Mouse (Mus musculus): ENCODE measurements around the gene Tuft1. TPM values are rescaled to one million over a fixed set of nuclear protein-coding genes. Genes with fewer than 3 reads are reported as not detected.
"Not testable (repeated sequence)": the region's sequence is repeated elsewhere in the genome, so short reads cannot be mapped to it uniquely, and the experiment has no call there.

Gene Tuft1
- total RNA-seq, 1 experiment from 2014 or later = 7.4 TPM

- DNase-seq = not testable (repeated sequence)
Measured at GRCm38 (mm10) chr3:94660841-94661240, 2.2 kb upstream of the Tuft1 start.

- peak; percentile 9 for DNase-seq
Measured at GRCm38 (mm10) chr3:94659142-94659748, 573 bp upstream of the Tuft1 start.

DNA sequence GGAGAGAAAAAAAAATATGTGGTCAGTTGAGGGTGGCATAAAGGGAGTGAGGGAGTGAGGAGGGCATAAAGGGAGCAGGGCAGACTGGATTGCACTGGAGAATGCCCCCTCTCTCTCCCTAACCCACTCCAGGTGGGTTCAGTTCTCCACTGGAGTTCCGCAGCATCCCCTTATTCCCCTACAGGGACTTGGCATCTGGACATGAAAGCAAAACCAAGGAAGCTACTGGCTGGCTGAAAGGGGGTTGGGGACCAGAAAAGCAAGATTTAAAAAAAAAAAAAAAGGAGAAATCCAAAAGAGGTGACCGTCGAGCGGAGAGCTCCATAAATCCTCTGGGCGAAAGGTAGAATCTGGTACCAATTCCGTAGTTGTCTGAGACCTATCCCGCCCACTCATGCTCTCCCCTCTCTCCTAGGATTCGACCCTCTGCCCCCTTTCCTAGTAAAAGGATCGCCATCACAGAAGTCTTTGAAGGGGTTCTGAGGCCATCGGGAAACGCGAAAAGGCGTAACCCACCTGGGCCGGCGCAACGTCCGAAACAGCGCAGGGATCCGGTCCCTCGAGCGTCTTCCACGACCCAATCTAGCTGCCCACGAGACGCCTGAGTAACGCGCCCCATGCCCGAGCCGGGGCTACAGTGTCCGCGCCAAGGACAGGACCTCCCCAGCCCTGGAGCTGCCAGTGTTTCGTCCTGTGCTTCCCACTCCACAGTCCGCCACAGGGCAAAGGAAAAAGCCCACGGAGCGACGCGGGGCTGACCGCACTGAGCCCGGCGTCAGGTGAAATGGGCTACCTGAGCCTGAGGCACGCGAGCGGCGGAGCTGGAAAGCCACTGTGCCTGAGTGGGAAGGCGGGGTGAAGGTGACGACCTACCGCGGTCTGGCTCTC lies 576 bp downstream of the Tuft1 start:
- not testable (repeated sequence) for DNase-seq

GRCm38 (mm10) chr3:94653967-94654366 lies 4.7 kb downstream of the Tuft1 start:
- not testable (repeated sequence) for DNase-seq

DNA sequence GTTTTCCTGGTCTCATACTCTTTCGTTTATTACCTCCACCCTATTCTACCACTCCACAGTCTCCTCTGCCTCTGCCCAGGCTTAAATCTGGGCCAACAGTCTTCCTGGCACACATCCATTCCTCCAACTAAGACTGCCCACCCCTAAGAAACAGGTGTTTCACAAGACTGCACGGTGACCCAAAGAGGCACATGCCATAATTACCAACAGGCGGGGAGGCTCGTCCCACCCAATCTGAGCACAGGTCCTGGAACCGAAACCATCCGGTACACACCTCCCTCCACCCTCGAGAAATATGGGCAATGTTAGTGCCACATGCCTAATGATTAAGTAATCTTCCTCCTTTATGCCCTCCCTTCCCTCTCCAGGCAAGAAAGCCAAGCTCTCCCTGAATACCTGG lies 8.3 kb downstream of the Tuft1 start:
- DNase-seq = peak; percentile 18

DNA sequence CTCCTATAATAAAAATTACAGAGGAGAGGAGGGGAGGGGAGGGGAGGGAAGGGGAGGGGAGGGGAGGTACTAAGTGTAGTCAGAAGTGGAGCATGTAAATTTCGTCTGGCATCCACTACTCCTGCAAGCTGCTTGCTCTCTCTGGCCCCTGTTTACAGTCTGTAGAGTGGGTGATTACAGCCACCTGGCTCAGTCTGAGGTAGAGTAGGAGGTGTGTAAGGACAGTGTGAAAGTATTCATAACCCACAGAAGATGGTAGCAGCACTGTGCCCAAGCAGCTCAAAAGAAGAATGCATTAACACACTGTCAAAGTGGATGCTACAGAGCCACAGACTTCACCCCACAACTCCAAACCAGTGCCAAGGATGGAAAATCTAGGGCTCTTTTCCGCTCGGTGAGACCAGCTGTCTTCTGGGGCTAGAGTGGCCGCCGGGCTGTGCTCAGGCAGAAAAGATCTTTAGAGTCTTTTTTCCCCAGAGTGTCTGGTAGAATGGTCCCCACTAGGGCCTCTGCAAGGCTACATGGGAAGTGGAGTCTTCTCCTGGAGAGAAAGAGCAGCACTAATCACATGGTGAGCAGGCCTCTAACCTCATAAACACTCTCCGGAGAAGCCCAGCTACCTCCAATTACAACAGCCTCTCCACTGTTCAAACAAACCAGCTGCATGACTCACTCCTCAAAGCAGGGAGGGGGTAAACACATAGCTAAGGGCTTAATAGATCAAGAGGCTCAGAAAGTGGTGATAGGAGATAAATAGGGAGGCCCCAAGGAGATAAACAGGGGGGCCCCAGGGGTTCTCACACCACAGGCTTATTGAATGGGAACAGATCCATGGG lies 9.7 kb downstream of the Tuft1 start:
- DNase-seq = peak; percentile 51

DNA sequence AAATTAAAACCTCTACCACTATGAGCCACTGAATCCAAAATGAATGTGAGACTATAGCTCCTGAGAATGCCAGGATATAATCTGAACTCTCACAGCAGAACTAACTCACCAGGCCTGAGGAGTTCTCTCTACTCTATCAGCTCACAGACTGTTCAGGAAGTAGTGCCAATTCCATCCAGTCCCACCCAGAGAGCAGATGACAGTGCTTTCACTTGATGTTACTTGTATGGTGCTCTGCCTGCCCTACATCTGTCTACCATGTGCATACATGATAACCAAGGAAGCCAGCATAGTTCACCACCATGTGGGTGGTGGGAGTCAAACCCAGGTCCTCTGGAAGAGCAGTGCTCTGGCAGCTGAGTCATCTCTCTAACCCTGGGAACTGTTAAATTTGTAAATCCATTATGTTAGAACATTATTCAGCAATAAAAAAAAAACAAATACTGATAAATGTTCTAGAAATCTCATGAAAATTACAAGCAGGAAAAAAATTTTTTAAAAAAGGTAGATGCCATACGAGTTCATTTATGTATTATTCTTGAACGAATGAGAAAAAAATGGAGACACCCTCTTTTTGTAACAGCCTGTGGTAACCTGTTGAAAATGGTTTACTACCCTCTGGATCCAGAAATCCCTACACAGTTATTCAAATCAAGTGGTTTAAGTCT lies 16.0 kb downstream of the Tuft1 start, which contains the start of gene Gm10972:
TSS of gene Gm10972 (plus strand) at position 618 of the 668 bp plus-strand sequence.
- not testable (repeated sequence) for DNase-seq

- DNase-seq = peak; percentile 50
Measured at GRCm38 (mm10) chr3:94629876-94630275, 28.8 kb downstream of the Tuft1 start.

DNA sequence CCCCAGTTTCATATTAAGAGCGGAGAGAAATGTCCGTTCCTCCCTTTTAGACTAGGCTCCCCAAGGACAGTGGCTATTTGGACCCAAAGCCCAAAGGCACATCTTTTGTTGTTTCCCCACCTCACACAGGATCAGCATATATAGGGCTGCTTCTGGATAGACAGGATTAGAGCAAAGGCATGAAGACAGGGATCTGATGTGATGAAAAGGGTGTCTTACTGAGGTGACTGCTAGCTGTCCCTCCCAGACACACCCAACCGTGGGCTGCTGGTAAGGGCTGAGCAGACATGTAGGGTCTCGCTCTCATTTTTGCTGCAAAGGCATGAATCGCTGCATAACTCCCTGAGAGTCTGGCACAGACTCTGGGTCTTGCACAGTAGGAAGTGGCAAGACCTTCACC lies 30.0 kb downstream of the Tuft1 start:
- no peak for DNase-seq

- no peak for DNase-seq
Measured at GRCm38 (mm10) chr3:94624281-94624680, 34.4 kb downstream of the Tuft1 start.

GRCm38 (mm10) chr3:94622550-94622949 lies 36.1 kb downstream of the Tuft1 start:
- no peak for DNase-seq

- DNase-seq = no peak
Measured at GRCm38 (mm10) chr3:94621740-94622507, 36.7 kb downstream of the Tuft1 start.

- peak; percentile 62 for DNase-seq
Measured at GRCm38 (mm10) chr3:94616717-94617116, 42.0 kb downstream of the Tuft1 start.

DNA sequence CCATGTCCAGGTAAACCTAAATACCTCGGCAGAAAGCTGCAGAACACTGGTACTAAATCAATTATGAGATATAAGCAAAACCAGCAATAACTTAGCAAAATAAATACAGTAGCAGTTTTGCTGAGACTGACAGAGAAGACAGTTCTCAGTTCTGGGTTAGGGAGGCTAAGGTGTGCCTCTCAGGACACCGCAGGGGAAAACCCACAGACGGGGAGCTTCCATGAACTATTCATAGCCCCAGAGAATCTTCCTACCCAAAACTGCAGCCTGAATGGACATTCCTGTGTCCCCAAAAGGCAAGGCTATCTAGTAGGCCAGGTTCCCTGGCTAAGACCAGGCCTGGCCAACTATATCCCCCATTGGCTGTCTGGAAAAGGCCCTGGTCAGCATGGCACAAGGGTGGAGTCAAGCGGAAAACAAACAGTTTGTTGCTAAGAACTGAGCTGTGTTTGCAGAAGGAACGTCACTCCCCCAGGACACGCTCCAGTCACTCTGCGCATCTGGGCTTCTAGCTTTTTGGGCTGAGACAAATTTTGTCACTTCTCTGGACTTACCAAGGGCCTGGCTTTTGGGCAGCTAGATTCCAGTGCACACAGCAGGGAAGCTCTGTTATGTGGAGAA lies 45.3 kb downstream of the Tuft1 start:
- no peak for DNase-seq

DNA sequence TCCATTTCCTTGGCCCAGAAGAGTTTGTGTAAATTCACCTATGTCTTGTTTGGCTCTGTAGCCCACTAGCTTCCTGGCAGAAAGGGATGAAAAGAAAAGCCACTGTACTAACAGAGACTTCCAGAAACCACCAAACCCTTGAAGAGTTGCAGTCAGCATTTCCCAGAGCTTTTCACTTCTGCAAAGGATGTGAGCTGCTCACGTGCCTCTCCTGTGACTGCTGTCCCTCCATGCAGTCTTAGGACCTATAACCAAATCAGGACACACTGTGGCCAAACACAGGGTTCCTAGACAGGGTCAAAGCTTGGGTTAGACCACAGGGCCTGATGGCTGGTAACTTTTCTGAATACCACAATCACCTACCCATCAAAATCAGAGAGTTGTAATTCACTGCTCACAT lies 46.4 kb downstream of the Tuft1 start:
- no peak for DNase-seq

- DNase-seq = no peak
Measured at GRCm38 (mm10) chr3:94611834-94612233, 46.8 kb downstream of the Tuft1 start.

DNA sequence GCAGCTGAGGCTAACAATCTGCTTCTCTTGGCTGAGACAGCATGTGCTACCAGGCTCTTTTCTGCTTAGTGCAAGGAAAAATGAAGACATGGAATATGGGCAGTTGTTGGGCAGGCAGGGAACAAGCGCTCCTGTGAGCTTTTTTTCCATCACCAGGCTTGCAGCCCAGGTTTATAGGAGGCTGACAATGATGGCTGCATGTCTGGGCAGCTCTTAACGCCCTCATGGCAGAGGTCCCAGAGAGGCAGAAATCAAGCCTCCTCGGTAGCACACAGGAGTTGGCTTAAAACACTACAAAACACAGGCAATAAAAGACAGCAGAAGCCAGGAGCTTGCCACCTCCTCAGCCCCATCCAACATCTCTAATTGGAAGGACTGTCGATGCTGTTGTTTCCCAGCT lies 47.3 kb downstream of the Tuft1 start:
- DNase-seq = no peak

GRCm38 (mm10) chr3:94610581-94610980 lies 48.1 kb downstream of the Tuft1 start:
- DNase-seq = peak; percentile 62

- no peak for DNase-seq
Measured at GRCm38 (mm10) chr3:94609621-94610020, 49.1 kb downstream of the Tuft1 start.

DNA sequence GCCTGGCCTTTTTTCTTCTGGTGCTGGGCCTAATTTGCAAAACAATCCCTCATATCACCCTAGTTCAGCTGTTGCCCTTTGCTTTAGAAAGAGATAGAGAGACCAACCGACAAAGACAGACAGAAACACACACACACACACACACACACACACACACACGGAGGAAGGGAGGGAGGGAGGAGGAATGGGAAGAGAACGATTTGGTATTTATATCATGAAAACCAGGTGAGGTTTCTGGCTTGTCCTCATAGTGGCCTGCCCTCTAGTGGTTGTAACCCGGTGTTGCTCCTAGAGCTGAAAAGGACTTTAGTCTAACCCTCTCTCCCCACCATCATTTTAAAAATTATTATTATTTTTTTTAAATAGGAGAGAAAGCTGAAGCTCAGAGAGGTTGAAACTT lies 56.7 kb downstream of the Tuft1 start:
- peak; percentile 70 for DNase-seq
